Mouse (Mus musculus) lung, adult 2 months (tissue): ENCODE data around the gene Wdr20.

ENCODE experiments used
- CTCF ChIP-seq: fragments of 200-500 bp; IDR thresholded peaks from 2 replicates; pipeline ENCODE4 v1.5.1; 2011; ENCODE audit warnings: mild to moderate bottlenecking, low read length, control low read depth; ENCODE audit not compliant: insufficient read depth
- POLR2A ChIP-seq: fragments of 200-500 bp; IDR thresholded peaks from 2 replicates; pipeline ENCODE4 v1.6.1; 2011; ENCODE audit warnings: low read depth, mild to moderate bottlenecking, control low read depth, low read length, borderline replicate concordance; ENCODE audit errors: extremely low read depth

DNA sequence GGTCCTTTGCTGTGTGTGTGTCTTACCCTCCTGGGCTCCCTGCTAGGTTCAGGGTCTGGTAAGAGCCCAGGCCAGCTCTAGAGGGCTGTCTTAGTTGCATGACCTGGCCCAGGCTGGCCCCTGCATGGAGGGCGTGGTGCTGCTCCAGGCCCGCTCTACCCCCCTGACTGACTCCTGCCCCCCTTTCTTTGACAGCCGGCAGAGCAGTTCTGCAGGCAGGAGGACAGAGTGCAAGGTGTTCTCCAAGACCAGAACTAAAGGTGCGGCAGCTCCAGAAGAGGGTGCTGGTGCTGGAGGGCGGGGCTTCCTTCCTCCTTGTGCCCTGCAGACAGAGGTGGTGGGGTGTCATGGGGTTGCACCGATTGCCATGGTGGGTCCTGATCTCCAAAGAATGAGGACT is 59.0 kb downstream of the Wdr20 start:
- TF ChIP-seq CTCF (no peak), POLR2A (no peak)
